11 mouse cellular contexts compared by ENCODE assay signal in genomic region chr16:27453396-27453795, GRCm38 (mm10).
DNase-seq lines count a peak whose midpoint lies in the region; ATAC-seq lines count a peak whose summit lies in the region.
"Had no signal": no experiment of that assay in that cellular context is flagged by ENCODE, and none has a peak within 500 bp of the region (broad histone marks: within the 10 kb centered on the region; RNA-seq: fewer than 3 reads in every experiment).

No protein-coding gene starts in this region.

- H3K27ac ChIP-seq in midbrain, embryonic 11.5 days (ENCODE audit: low read depth, low read length) = no peak overlapping the region
- no peak overlapping the region for H3K27ac ChIP-seq in midbrain, embryonic 10.5 days (replicated peaks)
- no peak overlapping the region for H3K27ac ChIP-seq in neural tube, embryonic 14.5 days (ENCODE audit: low read depth, low read length)
- H3K27ac ChIP-seq: layer of hippocampus, adult 2 months had no signal

- ATAC-seq in midbrain, embryonic 11.5 days (ENCODE audit: low FRiP score) = 0 out of 2 replicates have a peak, but pooled peaks have one; percentile 14
- ATAC-seq in neural tube, embryonic 14.5 days (ENCODE audit: low read depth) = peak; percentile 32; the same call in 1 of the 2 replicates

- DNase-seq in adrenal gland, postnatal 25 days = peak; percentile 24
- DNase-seq in adrenal gland, adult (ENCODE audit: inconsistent age in 2 of 2, low spot score in 1 of 2) = no peak
- DNase-seq in midbrain, embryonic 11.5 days (ENCODE audit: low spot score, missing footprints) = no peak
- DNase-seq in midbrain, embryonic 10.5 days (ENCODE audit: low spot score) = no peak
- DNase-seq in kidney, adult 8-10 months = peak; percentile 82 to 84
- no peak for DNase-seq in urinary bladder, postnatal 4 days (ENCODE audit: low spot score in 2 of 2)
- no peak for DNase-seq in right cerebral cortex, adult 2 months (ENCODE audit: low spot score in 2 of 2)

- H3K27me3 ChIP-seq in midbrain, embryonic 11.5 days (ENCODE audit: control insufficient read depth, insufficient read depth, low read length) = no peaks in the 10 kb centered on the region
- H3K27me3 ChIP-seq in midbrain, embryonic 10.5 days (ENCODE audit: low read depth, poor library complexity, severe bottlenecking) = no peaks in the 10 kb centered on the region
- no peaks in the 10 kb centered on the region for H3K27me3 ChIP-seq in neural tube, embryonic 14.5 days (ENCODE audit: control insufficient read depth, insufficient read depth, low read length)

- no peaks in the 10 kb centered on the region for H3K9me3 ChIP-seq in midbrain, embryonic 11.5 days (ENCODE audit: control insufficient read depth, low read length)
- no peaks in the 10 kb centered on the region for H3K9me3 ChIP-seq in midbrain, embryonic 10.5 days (replicated peaks)
- H3K9me3 ChIP-seq in neural tube, embryonic 14.5 days (ENCODE audit: control insufficient read depth, low read length) = no peaks in the 10 kb centered on the region

- no peak overlapping the region for H3K4me3 ChIP-seq in midbrain, embryonic 11.5 days (ENCODE audit: low read depth, low read length)
- no peak overlapping the region for H3K4me3 ChIP-seq in midbrain, embryonic 10.5 days
- H3K4me3 ChIP-seq in neural tube, embryonic 14.5 days (ENCODE audit: low read depth, low read length) = no peak overlapping the region
- H3K4me3 ChIP-seq: erythroblast, embryonic 14.5 days; layer of hippocampus, adult 2 months had no signal

- WGBS in midbrain, embryonic 11.5 days = 74% methylated on average over 3 of the region's 3 CpGs
- 71% methylated on average over 3 of the region's 3 CpGs for WGBS in midbrain, embryonic 10.5 days
- 60% methylated on average over 3 of the region's 3 CpGs for WGBS in neural tube, embryonic 14.5 days

- no peak overlapping the region for H3K4me2 ChIP-seq in midbrain, embryonic 11.5 days
- no peak overlapping the region for H3K4me2 ChIP-seq in neural tube, embryonic 14.5 days (ENCODE audit: low read depth, low read length)
- H3K4me2 ChIP-seq: liver, embryonic 11.5 days had no signal

- H3K4me1 ChIP-seq in midbrain, embryonic 11.5 days (ENCODE audit: control insufficient read depth, insufficient read depth, low read length) = no peaks in the 10 kb centered on the region
- H3K4me1 ChIP-seq in midbrain, embryonic 10.5 days = no peaks in the 10 kb centered on the region
- no peaks in the 10 kb centered on the region for H3K4me1 ChIP-seq in neural tube, embryonic 14.5 days (ENCODE audit: control insufficient read depth, insufficient read depth, low read length)

- H3K9ac ChIP-seq in midbrain, embryonic 11.5 days (ENCODE audit: low read length) = no peak overlapping the region
- no peak overlapping the region for H3K9ac ChIP-seq in neural tube, embryonic 14.5 days (replicated peaks; ENCODE audit: low read depth, low read length)

- H3K36me3 ChIP-seq in midbrain, embryonic 11.5 days (ENCODE audit: control insufficient read depth, insufficient read depth, low read length) = no peaks in the 10 kb centered on the region
- H3K36me3 ChIP-seq in midbrain, embryonic 10.5 days = peaks cover 30% of the 10 kb centered on the region
- H3K36me3 ChIP-seq in neural tube, embryonic 14.5 days (ENCODE audit: control insufficient read depth, insufficient read depth, low read length) = 0 out of 2 replicates have a peak, but pooled peaks cover 3% of the 10 kb centered on the region

Comparison
In these comparisons a context has a peak if more than half of its experiments do, and no peak if none do; other contexts are left out.
1. DNase-seq: peak in adrenal gland, postnatal 25 days (single experiment) and kidney, adult 8-10 months (2 of 2); none in adrenal gland, adult (0 of 2), midbrain, embryonic 11.5 days (single experiment), midbrain, embryonic 10.5 days (single experiment), urinary bladder, postnatal 4 days (0 of 2) and right cerebral cortex, adult 2 months (0 of 2).